Mouse (Mus musculus) layer of hippocampus, adult 18-20 months (tissue): ENCODE data around the gene Nod1. TPM values are rescaled to one million over a fixed set of nuclear protein-coding genes. Genes with fewer than 3 reads are reported as not detected.

Experiments
- DNase-seq, 2 experiments: peaks; one replicate each; pipeline ENCODE4 v3.0.0; 2022; ENCODE audit warnings: low spot score in 2 of 2
- total RNA-seq, 2 experiments: library from RNA; stranded (reverse); gene quantifications; 2 replicates each; pipeline ENCODE4 v1.2.3; 2021

Nod1 gene
- total RNA-seq, 2 experiments from 2014 or later: 4.3 to 4.8 TPM

DNA sequence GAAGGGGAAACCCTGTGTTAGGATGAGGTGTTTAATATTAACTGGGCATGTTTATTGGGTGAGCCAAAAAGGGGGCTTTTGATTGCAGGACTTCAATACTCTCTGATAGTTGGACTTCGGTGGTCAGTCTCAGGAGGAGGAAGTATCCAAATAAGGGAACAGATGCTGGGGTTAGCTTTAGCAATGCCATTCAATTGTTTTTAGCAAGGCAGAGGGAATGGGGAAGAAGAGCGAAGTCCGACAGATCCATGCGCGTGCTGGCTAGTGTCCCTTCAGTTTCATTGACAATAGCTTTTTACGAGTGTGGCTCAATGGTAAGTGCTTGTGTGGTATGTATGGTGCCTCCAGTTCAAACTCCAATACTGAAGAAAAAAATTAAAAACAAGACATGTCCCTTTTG lies 31.3 kb downstream of the Nod1 start:
- no peak for DNase-seq

DNA sequence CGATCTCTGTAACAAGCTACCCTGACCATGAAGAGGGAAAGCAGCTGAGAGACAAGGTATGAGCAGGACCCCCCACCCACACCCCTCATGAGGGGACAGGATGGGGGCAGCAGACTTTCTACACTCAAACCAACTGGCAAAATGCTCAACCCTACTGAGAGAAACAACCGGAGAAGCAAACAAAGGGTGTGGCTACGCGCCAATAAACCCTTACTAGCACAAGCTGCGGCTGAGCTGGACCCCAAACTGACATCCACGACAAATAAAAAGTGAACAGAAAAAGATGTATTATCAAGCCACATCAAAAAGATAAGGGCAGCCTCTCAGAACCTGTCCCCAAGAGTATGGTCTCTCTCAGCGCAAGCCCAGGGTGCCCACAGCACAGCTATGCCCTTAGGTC lies 32.3 kb downstream of the Nod1 start:
- no peak for DNase-seq

DNA sequence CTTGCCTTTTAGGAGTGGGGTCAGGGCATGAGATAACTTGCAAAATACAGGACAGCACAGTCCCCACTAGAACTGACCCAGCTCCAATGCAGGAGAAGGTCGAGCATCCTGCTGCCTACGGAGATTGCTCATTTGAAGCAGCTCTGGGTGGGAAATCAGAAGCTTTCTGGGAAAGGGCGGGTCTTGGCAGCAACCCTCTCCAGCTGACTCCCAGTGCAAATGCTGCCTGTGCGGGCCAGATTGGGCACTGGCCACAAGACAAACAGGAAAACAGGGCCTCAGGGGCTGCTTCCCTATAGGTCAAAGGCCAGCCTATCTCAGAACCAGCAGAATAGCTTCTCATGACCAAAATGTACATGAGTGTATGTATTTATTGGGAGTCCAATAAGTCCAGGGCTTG lies 32.8 kb downstream of the Nod1 start:
- no peak for DNase-seq

DNA sequence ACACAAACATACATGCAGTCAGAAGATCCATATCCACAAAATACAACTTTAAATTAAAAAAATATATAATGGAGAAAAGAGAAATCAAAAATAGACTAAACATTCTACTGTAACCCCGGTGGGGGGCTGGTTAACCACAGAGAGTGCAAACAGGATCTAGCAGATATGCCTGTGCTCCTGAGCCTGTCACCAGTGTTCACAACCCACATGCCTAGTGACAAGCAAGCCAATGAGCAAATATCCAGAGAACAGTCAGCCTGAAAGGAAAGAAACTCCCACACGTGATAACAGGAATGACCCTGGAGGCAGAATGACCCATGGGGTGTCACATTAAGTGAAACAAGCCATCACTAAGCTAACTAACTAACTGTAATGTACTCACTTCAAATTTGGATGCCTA lies 35.9 kb downstream of the Nod1 start:
- no peak for DNase-seq

DNA sequence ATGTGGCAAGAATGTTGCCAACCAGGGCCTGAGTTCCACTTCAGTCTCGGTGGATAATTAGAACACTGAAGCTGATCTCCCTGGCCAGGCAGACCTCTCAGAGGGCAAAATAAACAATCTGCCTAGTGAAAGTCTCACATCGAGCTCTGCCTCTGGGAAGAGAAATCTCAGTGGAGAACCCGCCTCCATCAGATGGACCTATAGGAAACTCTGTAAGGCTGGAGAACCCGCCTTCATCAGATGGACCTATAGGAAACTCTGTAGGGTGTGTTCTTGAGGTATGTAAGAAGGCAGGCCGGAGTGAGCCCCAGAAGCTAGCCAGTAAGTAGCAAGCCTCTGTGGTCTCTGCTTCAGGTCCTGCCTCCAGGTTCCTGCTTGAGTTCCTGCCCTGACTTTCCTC lies 37.5 kb downstream of the Nod1 start:
- no peak for DNase-seq

DNA sequence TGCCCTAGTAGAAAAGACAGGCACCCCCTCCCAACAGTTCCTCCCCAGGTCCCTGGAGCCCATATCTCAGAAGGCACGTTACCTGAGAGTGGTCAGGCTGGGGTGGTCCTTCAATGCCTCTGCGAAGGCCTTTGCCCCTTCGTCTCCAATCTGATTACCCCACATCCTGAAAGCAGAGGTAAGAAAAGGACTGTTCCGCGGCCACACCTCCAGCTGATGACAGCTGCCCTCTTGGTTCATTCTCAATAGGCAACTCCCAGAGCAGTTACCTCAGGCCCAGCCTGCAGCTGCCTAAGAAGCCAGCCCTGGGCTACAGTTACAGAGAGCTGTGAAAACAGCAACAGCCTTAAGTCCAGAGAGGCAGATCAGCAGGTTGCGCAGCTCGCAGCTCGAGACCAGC lies 38.1 kb downstream of the Nod1 start:
- DNase-seq: no peak

DNA sequence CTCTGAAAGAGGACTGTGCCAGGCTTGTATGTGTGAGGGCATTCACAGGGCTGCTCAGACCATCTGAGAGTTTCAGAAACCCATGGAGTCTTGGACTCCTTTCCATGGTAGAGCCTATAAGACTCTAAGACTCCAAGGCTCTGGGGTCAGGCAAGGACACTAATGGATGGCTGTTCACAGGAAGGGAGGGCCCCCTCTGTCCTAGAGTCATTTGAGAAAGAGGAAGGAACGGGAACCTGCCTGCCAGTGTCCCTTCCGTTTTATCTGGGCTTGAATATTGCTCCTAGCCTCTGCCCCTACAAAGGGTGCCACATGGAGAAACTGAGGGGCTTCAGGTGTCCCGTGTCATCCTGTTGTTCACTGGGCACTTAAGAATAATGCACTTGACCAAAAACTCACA lies 38.5 kb downstream of the Nod1 start:
- no peak for DNase-seq

DNA sequence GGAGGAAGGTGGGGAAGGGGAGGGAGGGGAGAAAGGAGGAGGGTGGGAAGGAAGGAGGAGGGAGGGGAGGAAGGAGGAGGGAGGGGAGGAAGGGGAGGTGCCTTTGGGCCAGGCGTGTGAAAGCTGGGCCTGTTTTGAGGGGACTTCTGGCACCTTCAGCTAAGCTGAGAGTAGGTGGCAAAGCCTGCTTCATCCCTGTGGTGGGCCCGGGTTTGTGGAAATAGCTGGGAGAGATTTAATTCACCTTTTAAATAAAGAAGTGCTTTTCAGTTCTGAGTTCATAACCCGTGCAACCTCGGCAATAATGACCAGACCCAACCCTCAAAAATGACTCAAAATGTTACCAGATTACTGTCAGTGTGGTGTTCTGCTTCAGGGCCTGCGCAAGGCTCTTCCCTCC lies 39.2 kb downstream of the Nod1 start:
- DNase-seq: no peak

DNA sequence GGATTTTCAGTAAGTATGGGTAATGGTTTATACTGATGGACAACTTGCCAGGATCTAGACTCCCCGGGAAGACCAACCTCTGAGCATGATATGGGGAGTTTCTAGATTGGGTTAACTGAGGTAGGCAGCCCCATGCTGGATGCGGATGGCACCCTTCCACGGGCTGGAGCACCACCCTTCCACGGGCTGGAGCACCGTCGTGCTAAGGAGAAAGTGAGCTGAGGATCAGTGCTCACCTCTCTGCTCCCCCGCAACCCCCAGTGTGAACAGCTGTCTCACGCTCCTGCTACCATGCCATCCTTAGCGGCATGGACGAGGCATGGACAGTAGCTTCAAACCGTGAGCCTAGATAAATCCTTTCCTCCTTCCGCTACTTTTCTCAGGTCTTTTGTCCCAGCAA lies 39.9 kb downstream of the Nod1 start:
- DNase-seq: no peak

DNA sequence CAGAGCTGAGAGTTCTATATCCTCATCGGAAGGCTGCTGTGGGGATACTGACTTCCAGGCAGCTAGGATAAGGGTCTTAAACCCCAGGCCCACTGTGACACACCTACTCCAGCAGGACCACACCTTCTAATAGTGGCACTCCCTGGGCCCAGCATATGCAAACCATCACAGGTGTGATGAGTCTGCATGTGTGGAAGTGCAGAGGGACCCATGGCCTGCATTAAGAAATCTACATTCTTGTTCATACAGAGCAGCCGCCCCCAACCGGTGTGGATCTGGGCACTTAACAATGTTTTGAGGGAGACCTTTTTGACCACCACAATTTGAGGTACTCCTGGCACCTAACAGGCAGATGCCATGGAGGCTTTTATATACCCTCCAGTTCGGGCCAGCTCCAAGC lies 40.8 kb downstream of the Nod1 start:
- DNase-seq: no peak

DNA sequence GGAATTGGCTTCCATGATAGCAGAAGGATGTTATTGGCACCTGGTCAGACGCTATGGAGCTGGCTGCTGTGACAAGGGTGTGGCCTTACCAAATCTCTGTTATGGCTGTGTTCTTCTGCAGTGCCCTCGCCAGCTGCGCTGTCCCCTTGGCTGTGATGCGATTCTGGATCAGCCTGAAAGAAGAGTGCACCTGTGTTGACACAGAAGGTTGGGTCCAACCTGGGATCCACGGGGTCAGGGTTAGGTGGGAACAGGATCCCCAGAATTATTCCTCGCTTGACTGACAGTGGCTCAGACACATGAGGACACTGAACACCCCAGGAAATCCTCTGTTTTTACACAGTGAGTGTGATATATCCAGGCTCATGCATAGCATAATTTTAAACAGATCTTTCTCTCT lies 44.5 kb downstream of the Nod1 start:
- no peak for DNase-seq

DNA sequence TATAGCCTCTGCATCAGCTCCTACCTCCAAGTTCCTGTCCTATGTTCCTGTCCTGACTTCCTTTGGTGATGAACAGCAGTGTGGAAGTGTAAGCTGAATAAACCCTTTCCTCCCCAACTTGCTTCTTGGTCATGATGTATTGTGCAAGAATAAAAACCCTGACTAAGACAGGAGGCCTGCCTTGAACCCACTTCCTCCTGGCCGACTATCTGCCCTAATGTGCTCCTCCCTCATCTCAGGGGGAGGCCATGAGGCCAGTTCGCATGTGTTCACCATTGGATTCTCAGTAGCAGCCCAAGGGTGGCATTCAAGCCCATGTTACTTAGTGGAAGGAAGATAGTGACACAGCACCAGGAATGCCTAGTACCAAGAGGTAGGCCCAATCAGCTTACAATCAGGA lies 45.5 kb downstream of the Nod1 start:
- DNase-seq: no peak

DNA sequence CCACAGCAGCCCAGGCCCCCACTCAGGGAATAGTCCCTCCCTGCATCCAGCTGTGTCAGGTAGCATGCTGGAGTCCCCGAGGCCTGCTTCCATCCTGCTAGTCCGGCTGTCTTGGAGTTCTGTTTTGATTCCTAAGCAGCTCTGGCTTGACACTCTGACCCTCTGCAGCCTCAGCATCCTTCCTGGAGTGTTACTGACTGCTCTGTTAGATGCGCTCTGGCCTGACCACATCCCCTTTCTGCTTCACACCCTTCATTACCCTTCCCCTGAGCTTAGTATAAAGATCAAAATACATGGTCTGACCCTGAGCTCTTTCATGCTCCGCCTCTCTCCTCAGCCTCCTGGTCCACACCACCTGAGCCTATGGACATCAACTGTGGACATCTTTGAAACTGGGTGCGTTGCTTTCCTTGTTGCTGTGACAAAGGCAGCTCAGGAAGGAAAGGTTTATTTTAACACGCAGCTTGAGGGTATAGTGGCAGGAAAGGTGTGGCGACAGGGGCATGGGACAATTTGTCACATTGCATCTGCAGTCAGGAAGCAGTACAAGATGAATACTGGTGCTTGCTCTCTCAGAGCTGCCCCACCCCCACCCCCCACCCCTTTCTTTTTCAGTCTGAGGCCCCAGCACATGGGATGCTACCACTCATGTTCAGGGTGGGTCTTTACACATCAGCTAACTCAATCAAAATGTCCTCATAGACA lies 46.5 kb downstream of the Nod1 start:
- DNase-seq: no peak

DNA sequence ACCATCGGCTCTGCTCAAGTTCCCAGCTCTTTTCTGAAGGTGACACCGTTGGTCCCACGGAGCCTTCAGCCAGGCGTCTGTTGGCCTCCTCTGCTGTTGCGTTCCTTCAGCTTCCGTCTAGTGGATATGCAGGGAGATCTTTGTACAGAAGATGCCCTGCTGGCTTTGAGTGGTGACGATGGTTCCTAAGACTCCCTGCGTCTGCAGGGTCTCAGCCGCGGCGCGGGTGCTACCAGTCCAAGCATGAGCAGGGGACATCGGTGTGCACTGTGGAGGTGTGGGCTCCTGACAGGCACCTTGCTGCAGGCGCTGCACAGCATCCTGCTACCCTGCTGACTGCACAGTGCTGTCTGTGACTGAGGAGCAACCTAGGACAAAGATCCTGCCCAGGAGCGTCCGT lies 47.9 kb downstream of the Nod1 start:
- no peak for DNase-seq

DNA sequence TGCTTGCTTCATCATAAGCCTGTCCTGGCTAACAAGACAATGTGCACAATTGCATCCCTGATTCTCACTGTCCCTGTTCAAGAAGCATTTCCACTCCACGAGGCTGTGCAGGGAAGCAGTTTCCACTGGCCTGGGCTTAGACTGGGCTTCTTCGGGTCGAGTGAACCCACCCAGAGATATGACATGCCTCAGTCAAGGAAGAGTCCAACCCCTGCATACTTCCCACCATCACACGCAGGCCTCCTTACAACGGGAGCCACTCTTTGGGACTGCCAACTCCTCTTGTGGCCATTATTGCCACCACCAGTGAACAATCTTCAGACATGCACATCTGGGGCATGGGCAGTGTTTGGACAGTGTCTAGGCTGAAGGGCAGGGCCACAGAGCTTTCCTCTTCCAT lies 53.9 kb downstream of the Nod1 start:
- no peak for DNase-seq

DNA sequence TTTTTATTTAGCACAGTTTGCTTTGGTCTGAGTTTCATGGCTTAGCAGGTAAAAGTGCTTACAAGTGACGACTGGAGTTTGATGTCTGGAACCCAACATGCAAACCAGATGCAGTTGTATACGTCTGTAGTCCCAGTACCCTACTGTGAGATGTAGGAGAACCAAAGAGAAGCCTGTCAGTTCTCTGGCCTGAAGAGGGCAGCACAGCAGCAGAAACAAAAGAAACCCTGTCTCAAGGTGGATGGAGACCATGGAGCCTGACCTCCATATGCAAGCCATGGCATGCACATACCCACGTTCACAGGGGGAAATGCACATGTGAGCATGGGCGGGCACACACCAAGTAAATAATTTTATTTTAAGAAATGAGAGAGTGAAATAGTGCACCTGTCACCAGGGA lies 54.9 kb downstream of the Nod1 start:
- DNase-seq: peak in 1 of 2 experiments; percentile 68

DNA sequence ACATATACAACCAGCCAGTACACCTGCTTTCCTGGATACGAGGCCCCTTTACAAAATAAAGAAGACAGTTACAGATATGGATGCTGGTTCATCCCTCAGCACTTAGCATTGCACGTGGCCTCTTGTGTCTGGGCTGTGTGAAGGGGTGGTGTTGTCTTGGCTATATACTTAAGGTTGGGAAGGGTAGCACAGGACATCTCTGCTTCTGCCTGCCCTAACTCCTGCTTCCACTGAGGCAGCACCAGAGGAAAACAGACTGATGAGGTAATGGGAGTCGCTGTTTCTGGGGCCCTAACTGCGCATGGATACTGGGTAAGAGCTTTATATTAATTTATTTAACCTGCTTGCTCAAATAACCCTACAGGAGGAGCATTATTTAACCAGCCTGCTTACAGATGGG lies 55.5 kb downstream of the Nod1 start:
- no peak for DNase-seq

DNA sequence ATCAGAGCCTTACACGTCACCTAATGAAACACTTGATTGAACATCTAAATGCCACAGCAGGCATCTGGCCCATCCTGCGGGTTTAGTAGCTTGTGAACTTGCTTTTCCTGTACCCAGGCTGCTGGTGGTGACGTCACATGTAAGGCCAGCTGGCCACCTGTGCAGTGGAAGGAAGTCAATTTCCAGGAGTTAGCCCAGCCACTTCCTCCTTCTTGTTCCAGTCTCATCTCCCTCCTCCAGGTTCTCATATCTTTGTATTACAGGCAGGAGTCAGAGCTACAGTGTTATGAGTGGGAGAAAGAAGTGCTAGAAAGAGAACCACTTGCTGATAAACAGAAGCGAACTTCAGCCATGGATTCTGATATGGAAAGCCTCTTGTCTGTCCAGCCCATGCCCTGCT lies 56.2 kb downstream of the Nod1 start:
- DNase-seq: no peak

DNA sequence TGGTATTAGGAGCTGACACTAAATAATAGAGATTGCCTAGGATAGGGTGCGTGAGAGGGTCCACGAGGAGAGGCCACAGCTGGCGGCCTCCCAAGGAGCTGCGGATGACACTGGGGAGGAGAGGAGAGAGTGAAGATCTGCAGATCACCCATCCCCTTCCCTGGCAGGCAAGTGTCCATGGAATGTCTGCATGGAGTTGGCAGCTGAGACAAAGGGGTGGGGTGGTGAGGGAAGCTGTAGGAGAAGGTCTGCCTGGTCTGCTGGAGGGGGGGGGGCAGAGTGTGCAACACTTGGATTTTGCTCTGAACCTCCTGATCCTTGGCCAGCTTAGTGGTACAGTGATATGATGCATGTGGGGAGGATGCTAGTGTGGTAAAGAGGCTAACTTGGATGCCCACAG lies 57.4 kb downstream of the Nod1 start:
- DNase-seq: no peak

DNA sequence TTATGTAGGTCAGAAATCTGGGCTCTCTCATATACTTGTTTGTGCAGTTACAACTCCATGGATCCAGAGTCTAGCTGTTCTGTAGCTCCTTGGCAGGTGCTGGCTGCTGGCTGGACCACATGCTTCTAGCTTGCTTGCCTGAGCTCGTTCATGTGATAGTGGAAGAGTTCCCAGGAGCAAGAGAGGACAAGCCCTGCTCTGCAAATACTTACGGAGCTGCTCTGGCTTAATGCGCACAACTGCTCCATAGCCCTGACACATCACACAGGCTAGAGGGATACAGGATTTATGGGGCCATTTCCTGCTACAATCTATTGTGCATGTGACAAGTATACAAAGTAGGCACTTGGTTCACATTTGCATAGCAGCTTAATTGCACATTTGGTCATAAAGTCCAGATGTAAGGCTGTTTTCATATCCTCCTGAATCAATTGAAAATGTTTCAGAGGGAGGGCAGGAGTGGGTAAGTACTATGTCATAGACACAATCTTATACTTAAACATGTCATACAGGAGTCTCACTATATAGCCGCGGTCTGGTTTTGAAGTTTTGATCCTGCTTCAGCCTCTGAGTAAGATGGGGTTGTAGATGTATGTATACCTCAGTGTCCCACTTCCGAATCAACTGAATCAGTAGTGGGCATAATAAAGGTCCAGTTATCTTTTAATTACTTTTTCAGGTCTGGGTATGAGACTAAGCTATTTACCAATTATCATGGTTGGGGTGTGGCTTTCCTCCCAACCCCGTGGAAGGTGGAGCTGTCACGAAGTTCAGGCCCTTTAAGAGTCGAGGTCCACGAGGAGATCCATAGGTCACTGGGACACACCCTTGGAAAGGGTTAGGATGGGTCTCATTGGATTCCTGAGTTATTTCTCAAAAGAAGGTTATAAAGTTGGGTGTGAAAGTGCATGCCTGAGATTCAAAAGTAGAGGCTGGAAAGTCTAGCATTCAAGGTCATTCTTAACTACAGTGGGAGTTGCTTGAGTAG lies 66.1 kb downstream of the Nod1 start:
- DNase-seq: peak in 1 of 2 experiments; percentile 8

DNA sequence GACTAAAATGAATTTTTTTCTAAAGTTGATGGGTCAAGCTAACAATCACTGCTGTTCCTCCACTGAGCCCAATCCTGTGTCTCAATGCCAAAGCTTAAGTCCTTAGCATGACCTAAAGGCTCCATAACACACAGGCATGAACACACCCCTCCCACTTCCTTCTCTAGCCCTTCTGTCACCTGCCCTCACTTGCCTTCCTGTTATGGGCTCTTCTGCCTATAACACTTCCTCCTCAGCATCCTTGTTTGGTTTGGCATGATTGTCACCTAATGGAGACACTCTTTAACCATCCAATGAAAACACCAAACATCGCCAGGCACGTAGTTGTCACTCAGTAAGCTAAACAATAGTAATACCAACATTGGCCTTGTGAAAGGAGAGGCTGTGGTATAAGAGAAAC lies 69.9 kb downstream of the Nod1 start:
- no peak for DNase-seq

DNA sequence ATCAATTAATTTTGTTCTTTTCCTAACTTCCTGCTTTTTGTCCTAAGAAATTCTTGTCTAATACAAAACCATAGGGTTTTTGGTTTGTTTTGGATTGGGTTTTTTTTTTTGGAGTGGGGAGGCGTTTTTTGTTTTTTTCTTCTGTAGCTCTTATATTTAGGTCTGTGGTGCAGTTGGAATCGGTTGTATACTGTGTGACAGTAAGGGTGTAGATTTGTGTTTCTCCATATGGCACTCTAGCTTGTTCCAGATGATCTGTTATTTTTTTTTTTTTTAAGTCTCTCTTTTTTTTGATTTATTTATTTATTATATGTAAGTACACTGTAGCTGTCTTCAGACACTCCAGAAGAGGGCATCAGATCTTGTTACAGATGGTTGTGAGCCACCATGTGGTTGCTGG lies 72.2 kb downstream of the Nod1 start:
- no peak for DNase-seq

DNA sequence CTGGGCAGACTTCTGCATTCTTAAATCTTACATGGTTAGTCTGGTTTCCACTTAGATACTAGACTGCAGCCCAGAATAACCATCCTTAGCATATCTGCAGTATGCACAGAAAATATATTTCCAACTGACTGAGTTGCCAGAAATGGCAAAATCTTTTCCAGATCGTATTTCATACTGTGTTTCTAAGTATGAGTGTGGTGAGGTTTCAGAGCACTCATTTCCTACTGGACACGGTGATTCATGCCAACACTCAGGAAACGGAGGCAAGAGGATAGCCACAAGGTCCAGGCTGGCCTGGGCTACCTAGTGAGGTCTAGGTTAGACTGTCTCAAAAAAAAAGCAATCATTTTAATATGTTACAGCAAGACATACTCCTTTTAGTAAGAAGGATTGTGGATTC lies 81.0 kb downstream of the Nod1 start:
- no peak for DNase-seq
